Mouse (Mus musculus) erythroblast, embryonic 14.5 days (primary cell): Measurements from ENCODE around the gene Clcnkb.

ENCODE experiments used
- GATA1 ChIP-seq: IDR thresholded peaks from 2 replicates; pipeline ENCODE4 v1.6.1; 2012; ENCODE audit warnings: low read length, inconsistent platforms, mixed read lengths
- TAL1 ChIP-seq: IDR thresholded peaks from 3 replicates; pipeline ENCODE4 v1.6.1; 2012; ENCODE audit warnings: low read length, inconsistent platforms, mixed read lengths

DNA sequence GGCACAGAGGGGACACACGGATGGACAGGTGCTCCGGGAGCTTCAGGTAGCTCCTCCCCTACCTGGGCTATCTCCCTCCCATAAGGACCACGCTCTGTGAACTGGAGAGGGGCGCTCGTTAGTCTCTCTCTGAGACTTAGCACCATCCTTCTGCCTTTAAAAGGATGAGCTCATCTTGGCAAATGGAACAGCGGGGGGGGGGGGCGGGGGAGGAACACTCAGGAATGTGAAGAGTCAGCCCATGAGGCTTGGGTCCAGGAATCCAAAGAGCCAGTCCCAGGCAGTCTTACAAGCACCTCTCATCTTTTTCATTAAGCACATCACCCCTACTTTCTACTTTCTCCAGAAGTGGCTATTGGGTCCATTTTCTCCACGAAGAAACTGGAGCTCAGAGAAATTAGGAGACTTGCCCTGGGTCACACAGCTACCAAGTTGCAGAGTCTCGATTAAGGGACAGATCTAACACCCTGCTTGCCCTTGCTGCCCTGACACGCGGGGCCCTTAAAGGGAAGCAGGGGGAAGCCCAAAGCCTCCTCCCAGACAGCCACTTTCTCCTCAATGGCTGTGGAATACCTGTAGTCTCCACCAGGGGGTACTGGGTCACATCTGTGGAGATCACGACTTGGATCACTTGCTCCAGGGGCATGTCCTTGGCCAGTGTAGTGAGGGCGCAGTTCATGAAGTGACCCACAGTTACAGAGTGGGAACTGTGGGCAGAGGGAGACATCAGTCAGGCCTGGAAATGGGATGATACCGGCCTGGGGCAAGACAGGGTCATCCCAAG is 9.1 kb downstream of the Clcnkb start:
- TF ChIP-seq TAL1 (no peak), GATA1 (no peak)
